Mouse (Mus musculus): ENCODE measurements at regions not wholly inside any gene's neighbourhood (a gene's known extent, or its start where the extent isn't known, plus 50 kb on each side); places are given as distances from the start of the nearest gene placed in this dataset.

GRCm38 (mm10) chr8:12075943-12076342, 202.7 kb upstream of the A230072I06Rik start:
- DNase-seq, result no peak

GRCm38 (mm10) chr8:12076811-12077375, 201.7 kb upstream of the A230072I06Rik start:
- no peak for DNase-seq

- DNase-seq, result no peak
Observed at GRCm38 (mm10) chr8:12077896-12078295, 200.7 kb upstream of the A230072I06Rik start.

- DNase-seq, result no peak
Observed at GRCm38 (mm10) chr8:12078679-12079566, 199.7 kb upstream of the A230072I06Rik start.

- DNase-seq, result no peak
Observed at GRCm38 (mm10) chr8:12081536-12081935, 197.1 kb upstream of the A230072I06Rik start.

GRCm38 (mm10) chr8:12087192-12087800, 191.3 kb upstream of the A230072I06Rik start:
- DNase-seq, result no peak

GRCm38 (mm10) chr8:12100145-12100544, 178.5 kb upstream of the A230072I06Rik start:
- no peak for DNase-seq

- DNase-seq, result no peak
Observed at GRCm38 (mm10) chr8:12103296-12103695, 175.3 kb upstream of the A230072I06Rik start.

GRCm38 (mm10) chr8:12105106-12105901, 173.3 kb upstream of the A230072I06Rik start:
- no peak for DNase-seq

GRCm38 (mm10) chr8:12108578-12108977, 170.0 kb upstream of the A230072I06Rik start:
- DNase-seq, result no peak

- no peak for DNase-seq
Observed at GRCm38 (mm10) chr8:12111626-12112025, 167.0 kb upstream of the A230072I06Rik start.

GRCm38 (mm10) chr8:12113023-12113422, 165.6 kb upstream of the A230072I06Rik start:
- DNase-seq, result no peak

GRCm38 (mm10) chr8:12126374-12127001, 152.1 kb upstream of the A230072I06Rik start:
- DNase-seq, result no peak

- no peak for DNase-seq
Observed at GRCm38 (mm10) chr8:12127106-12127800, 151.4 kb upstream of the A230072I06Rik start.

- no peak for DNase-seq
Observed at GRCm38 (mm10) chr8:12127801-12128490, 150.7 kb upstream of the A230072I06Rik start.

GRCm38 (mm10) chr8:12130591-12130990, 148.0 kb upstream of the A230072I06Rik start:
- DNase-seq, result no peak

- DNase-seq, result no peak
Observed at GRCm38 (mm10) chr8:12134200-12134599, 144.4 kb upstream of the A230072I06Rik start.

- DNase-seq, result no peak
Observed at GRCm38 (mm10) chr8:12135392-12136177, 143.0 kb upstream of the A230072I06Rik start.

GRCm38 (mm10) chr8:12136178-12136455, 142.5 kb upstream of the A230072I06Rik start:
- no peak for DNase-seq

- DNase-seq, result no peak
Observed at GRCm38 (mm10) chr8:12137496-12137895, 141.1 kb upstream of the A230072I06Rik start.

GRCm38 (mm10) chr8:12137913-12138312, 140.7 kb upstream of the A230072I06Rik start:
- no peak for DNase-seq
